Mouse (Mus musculus): ENCODE measurements around the gene Fcer2a. TPM values are rescaled to one million over a fixed set of nuclear protein-coding genes. Genes with fewer than 3 reads are reported as not detected.

Gene Fcer2a
- total and polyA plus RNA-seq, 2 experiments from 2014 or later: 0.41 TPM; not detected in 1

DNA sequence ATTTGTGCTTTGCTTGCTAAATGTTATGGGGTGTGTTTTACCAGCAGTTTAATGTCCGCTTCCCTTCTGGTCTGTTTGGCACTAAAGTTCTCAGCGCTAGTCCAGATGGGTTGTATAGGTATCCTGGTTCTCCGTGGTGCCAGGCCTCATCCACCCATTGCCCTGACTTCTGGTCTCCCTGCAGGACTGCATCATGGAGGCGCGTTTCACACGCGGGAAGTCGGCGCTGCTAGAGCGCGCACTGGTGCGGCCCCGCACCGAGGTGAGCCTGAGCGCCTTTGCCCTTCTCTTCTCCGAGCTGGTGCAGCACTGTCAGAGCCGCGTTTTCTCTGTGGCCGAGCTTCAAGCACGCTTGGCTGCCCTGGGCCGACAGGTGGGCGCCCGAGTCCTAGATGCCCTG lies 15.1 kb downstream of the Fcer2a start:
- H3K4me2 ChIP-seq (ENCODE audit: low read depth, low read length): no peak overlapping the region
- no peaks in the 10 kb centered on the region for H3K27me3 ChIP-seq (ENCODE audit: insufficient read depth, low read length)
- H3K4me1 ChIP-seq (ENCODE audit: insufficient read depth, low read length): peaks cover 10% of the 10 kb centered on the region; the same call in 1 of the 2 replicates
- TF ChIP-seq CTCF (IDR thresholded peaks at IDR 0.05; ENCODE audit: low read depth): no peak
- WGBS: 96% methylated on average over 23 of the region's 23 CpGs
- no peak overlapping the region for H3K4me3 ChIP-seq (ENCODE audit: low read length)
- no peak for DNase-seq (ENCODE audit: low spot score)
- no peak overlapping the region for H3K9ac ChIP-seq (replicated peaks; ENCODE audit: low read length)
- peaks cover 13% of the 10 kb centered on the region; the same call in 1 of the 2 replicates for H3K36me3 ChIP-seq (ENCODE audit: insufficient read depth, low read length)
- H3K9me3 ChIP-seq (ENCODE audit: low read length): no peaks in the 10 kb centered on the region
- ATAC-seq: no peak
- H3K27ac ChIP-seq: no peak overlapping the region

DNA sequence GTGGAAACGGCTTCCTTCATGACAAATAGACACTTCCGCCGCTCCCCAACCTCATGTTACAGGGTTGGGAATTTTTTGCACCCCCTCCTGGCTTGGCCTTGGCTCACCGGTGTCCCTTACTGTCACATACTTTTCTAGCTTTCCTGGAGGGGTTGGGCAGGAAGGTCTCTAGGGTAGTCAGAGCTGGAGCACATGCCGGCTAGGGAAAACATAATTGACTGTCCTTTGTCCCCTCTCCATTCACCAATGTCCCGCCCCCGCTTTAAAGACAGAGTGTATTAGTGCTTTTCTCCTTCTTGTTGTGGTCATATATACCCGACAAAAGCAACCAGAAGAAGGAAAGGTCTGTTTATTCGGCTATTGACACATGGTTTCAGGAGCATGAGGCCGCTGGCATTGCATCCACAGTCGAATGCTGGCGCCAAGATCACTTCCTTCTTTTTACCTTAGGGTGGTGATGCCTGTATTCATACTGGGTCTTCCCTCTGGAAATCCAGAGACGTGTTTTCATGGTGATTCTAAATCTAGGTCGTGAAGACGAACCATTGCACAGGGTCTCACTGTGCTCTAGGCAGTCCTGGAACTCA lies 16.9 kb downstream of the Fcer2a start:
- Histone ChIP-seq H3K27ac (peak overlapping the region; percentile 91), H3K4me3 (ENCODE audit: low read length) (peak overlapping the region; percentile 96), H3K36me3 (ENCODE audit: insufficient read depth, low read length) (peaks cover 13% of the 10 kb centered on the region; the same call in 1 of the 2 replicates), H3K9me3 (ENCODE audit: low read length) (no peaks in the 10 kb centered on the region), H3K9ac (replicated peaks; ENCODE audit: low read length) (peak overlapping the region; percentile 91), H3K4me2 (ENCODE audit: low read depth, low read length) (peak overlapping the region; percentile 85), H3K27me3 (ENCODE audit: insufficient read depth, low read length) (no peaks in the 10 kb centered on the region), H3K4me1 (ENCODE audit: insufficient read depth, low read length) (peaks cover 15% of the 10 kb centered on the region)
- no peak for ATAC-seq
- WGBS: 3% methylated on average over 15 of the region's 15 CpGs
- no peak for TF ChIP-seq CTCF (IDR thresholded peaks at IDR 0.05; ENCODE audit: low read depth)
- peak; percentile 5 for DNase-seq (ENCODE audit: low spot score)

DNA sequence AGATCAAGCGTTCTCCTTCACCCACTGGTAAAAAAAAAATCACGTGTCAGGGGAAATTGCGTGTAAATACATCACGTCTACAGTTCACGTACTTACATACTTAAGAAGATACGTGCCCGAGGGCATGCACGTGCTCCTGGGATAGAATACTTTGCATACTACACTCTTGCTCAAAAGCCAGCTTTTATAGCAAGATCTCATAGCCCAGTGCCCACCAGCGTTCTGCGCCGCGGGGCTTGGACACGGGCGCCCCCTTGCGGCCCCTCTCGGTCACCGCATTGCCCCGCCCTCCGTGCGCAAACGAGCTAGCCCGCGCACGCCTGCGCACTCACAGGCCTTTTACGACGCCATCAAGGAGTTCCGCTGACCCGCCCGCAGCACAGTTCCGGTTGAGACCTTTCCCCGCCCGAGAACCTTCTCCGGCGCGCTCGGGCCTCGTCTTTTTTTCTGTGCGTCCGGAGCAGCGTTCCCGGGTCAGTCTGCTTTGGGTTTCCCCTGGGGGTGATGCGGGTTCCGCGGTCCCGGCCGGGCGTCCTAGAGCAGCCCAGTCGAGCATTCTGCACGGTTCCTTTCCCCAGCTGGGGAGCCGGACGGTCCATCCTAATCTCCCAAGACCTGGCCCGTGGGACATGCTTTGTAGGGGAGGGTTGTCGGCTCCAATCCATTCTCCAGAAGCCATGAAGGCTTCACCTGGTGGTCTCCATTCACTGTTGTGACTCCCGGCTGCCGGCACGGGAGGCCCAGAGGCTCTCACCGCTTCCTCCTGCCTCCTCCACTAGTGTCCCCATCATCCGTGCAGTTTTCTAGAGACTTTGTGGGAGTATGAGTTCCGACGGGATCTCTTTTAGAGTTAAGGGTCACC lies 17.6 kb downstream of the Fcer2a start, which contains the start of gene Trappc5:
Gene Trappc5, plus strand, starts transcription at position 169 of the 862 bp plus-strand sequence.
- Histone ChIP-seq H3K27me3 (ENCODE audit: insufficient read depth, low read length) (no peaks in the 10 kb centered on the region), H3K27ac (peak within 1 kb of the TSS; percentile 91), H3K36me3 (ENCODE audit: insufficient read depth, low read length) (peaks cover 13% of the 10 kb centered on the region; the same call in 1 of the 2 replicates), H3K4me1 (ENCODE audit: insufficient read depth, low read length) (peaks cover 15% of the 10 kb centered on the region), H3K4me3 (ENCODE audit: low read length) (peak within 1 kb of the TSS; percentile 96), H3K4me2 (ENCODE audit: low read depth, low read length) (peak within 1 kb of the TSS; percentile 85), H3K9ac (replicated peaks; ENCODE audit: low read length) (peak within 1 kb of the TSS; percentile 91), H3K9me3 (ENCODE audit: low read length) (no peaks in the 10 kb centered on the region)
- 1% methylated on average over 61 of the region's 61 CpGs for WGBS
- ATAC-seq (peak; percentile 88), DNase-seq (ENCODE audit: low spot score) (peak; percentile 96)
- TF ChIP-seq CTCF (IDR thresholded peaks at IDR 0.05; ENCODE audit: low read depth): peak; percentile 91

DNA sequence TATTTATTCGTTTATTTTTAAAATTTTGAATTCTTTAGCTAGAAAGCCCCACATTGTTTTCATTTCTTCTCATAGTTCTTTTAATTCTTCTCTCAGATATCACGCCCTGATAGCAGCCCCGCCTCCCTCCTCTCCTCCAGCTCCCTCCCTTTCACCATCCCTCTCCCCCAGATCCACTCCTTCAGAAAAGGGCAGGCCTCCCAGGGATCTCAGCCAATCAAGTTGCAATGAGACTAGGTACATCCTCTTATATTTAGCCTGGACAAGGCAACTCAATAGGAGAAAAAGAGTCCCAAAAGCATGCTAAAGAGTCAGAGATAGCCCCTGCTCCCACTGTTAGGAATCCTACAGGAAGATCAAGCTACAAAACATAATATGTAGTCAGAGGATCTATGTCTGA lies 19.3 kb downstream of the Fcer2a start:
- H3K36me3 ChIP-seq (ENCODE audit: insufficient read depth, low read length): peaks cover 7% of the 10 kb centered on the region; the same call in 1 of the 2 replicates
- no peak for TF ChIP-seq CTCF (IDR thresholded peaks at IDR 0.05; ENCODE audit: low read depth)
- H3K27ac ChIP-seq: no peak overlapping the region
- peaks cover 15% of the 10 kb centered on the region for H3K4me1 ChIP-seq (ENCODE audit: insufficient read depth, low read length)
- 62% methylated on average over 3 of the region's 3 CpGs for WGBS
- no peak for DNase-seq (ENCODE audit: low spot score)
- no peak overlapping the region for H3K4me3 ChIP-seq (ENCODE audit: low read length)
- H3K27me3 ChIP-seq (ENCODE audit: insufficient read depth, low read length): no peaks in the 10 kb centered on the region
- no peak overlapping the region for H3K4me2 ChIP-seq (ENCODE audit: low read depth, low read length)
- H3K9ac ChIP-seq (replicated peaks; ENCODE audit: low read length): no peak overlapping the region
- ATAC-seq: no peak
- H3K9me3 ChIP-seq (ENCODE audit: low read length): no peaks in the 10 kb centered on the region

DNA sequence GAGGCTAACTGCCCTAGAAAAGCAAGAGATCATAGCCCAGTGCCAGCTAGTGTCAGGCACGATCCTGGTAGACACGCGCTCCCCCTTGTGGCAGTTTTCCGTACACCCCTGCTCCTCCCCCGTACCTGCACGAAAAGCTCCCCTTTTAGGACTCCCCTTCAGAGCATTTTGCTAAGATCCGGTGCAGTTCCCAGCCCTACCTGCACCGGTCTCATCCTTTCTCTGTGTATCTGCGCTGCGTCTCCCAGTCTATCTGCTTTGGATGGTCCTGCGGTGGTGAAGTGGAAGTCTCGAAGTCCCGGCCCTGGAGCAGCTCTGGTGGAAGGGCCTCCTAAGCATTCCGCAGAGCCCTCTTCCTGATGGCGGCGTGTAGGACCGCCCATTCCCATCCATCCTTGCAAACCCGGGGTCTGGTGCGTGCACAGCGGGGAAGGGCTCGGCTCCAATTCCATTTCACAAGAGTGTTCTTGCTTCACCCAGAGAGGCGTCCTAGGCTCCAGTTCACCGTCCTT lies 21.9 kb downstream of the Fcer2a start, which contains the start of gene Fcor:
Gene Fcor, minus strand, starts transcription at position 383 of the 512 bp plus-strand sequence.
- no peaks in the 10 kb centered on the region for H3K9me3 ChIP-seq (ENCODE audit: low read length)
- H3K4me3 ChIP-seq (ENCODE audit: low read length): peak within 1 kb of the TSS; percentile 44
- peak within 1 kb of the TSS; percentile 82 for H3K27ac ChIP-seq
- TF ChIP-seq CTCF (IDR thresholded peaks at IDR 0.05; ENCODE audit: low read depth): peak; percentile 95
- peak within 1 kb of the TSS; percentile 61 for H3K9ac ChIP-seq (replicated peaks; ENCODE audit: low read length)
- under 1% methylated on average over 23 of the region's 23 CpGs for WGBS
- no peaks in the 10 kb centered on the region for H3K36me3 ChIP-seq (ENCODE audit: insufficient read depth, low read length)
- H3K4me2 ChIP-seq (ENCODE audit: low read depth, low read length): peak within 1 kb of the TSS; percentile 71
- H3K4me1 ChIP-seq (ENCODE audit: insufficient read depth, low read length): peaks cover 5% of the 10 kb centered on the region
- H3K27me3 ChIP-seq (ENCODE audit: insufficient read depth, low read length): no peaks in the 10 kb centered on the region
- DNase-seq (ENCODE audit: low spot score) (peak; percentile 90), ATAC-seq (peak; percentile 87)

DNA sequence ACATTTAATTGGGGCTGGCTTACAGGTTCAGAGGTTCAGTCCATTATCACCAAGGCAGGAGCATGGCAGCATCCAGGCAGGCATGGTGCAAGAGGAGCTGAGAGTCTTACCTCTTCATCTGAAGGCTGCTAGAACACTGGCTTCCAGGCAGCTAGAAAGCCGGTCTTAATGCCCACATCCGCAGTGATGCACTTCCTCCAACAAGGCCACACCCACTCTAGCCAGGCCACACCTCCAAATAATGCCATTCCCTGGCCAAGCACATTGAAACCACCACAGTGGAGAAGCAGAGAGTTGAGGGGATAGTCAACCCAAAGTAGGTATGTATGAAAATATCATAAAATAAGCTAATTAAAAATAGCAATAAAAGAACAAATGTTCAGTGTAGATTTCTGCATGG lies 23.6 kb downstream of the Fcer2a start:
- DNase-seq (ENCODE audit: low spot score) (no peak), ATAC-seq (no peak)
- Histone ChIP-seq H3K36me3 (ENCODE audit: insufficient read depth, low read length) (no peaks in the 10 kb centered on the region), H3K4me1 (ENCODE audit: insufficient read depth, low read length) (peaks cover 5% of the 10 kb centered on the region), H3K27me3 (ENCODE audit: insufficient read depth, low read length) (no peaks in the 10 kb centered on the region), H3K27ac (no peak overlapping the region), H3K4me3 (ENCODE audit: low read length) (no peak overlapping the region), H3K4me2 (ENCODE audit: low read depth, low read length) (no peak overlapping the region), H3K9me3 (ENCODE audit: low read length) (no peaks in the 10 kb centered on the region), H3K9ac (replicated peaks; ENCODE audit: low read length) (no peak overlapping the region)
- TF ChIP-seq CTCF (IDR thresholded peaks at IDR 0.05; ENCODE audit: low read depth): no peak
- 93% methylated on average over 2 of the region's 2 CpGs for WGBS

Data from hindbrain, postnatal 0 days (tissue).